Mouse (Mus musculus) skeletal muscle tissue, adult 2 months (tissue): ENCODE measurements at regions not wholly inside any gene's neighbourhood (a gene's known extent, or its start where the extent isn't known, plus 50 kb on each side); places are given as distances from the start of the nearest gene placed in this dataset.
A peak's percentile ranks its signal among the peaks of the same experiment; 100 is the strongest.

Experiments used
- DNase-seq: peaks from one replicate; pipeline ENCODE4 v3.0.0-alpha.2; 2012; ENCODE audit warnings: low read depth, low spot score

DNA sequence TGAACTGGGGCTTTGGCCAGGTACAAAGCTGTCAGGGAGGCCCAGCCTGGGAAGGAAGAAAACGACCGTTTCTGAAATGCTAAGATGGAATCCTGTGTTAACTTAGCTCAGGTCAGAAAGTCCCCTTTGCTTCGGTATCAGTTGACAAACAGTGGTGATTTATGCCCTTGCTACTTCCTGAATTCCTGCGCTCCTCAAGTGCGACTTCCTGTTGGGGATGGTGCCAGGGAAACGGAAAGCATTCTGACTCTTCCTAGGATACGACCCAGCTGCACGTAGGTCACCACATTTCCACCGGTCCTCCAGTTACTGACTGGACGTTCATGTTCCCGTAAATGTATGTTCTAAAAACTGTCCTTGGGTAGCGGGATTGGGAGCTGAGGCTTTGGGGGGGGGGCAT is 161.0 kb downstream of the Hibadh start:
- no peak for DNase-seq

DNA sequence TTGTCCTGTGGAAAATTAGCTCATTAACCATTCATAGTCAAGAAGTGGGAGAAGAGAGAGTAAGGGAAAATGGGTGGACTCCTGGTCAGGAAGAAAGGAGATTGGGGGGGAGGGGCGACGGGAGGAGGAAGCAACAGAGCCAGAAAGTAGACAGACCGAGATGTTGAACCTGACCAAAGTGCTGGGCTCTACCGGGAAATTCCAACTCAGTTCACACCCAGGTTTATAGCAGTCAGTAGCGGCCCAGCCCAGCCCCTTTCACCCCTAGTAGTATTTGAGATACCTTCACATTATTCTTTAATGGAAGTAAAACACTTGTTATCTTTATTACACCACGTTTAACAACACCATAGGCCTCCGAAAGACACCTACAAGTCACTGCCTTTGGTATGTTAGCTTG is 158.2 kb downstream of the Hibadh start:
- no peak for DNase-seq

DNA sequence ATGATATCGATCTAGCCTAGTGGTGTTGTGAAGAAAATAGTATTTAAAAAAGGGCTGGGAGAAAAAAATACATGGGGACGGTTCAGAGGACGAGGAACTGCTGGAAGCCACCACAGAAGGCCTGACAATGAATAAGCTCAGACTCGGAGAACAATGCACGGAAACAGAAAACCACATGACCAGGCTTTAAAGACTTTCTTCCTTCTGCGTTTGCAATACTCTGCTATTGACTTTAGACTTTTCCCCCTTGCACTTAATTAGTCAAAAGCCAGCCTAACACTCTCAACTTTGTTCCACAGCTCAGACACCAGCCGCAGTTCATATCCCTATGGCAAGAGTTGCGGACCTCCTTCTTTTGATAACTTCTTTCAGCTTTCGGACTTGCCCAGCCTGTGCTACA is 154.0 kb downstream of the Hibadh start:
- DNase-seq: no peak

DNA sequence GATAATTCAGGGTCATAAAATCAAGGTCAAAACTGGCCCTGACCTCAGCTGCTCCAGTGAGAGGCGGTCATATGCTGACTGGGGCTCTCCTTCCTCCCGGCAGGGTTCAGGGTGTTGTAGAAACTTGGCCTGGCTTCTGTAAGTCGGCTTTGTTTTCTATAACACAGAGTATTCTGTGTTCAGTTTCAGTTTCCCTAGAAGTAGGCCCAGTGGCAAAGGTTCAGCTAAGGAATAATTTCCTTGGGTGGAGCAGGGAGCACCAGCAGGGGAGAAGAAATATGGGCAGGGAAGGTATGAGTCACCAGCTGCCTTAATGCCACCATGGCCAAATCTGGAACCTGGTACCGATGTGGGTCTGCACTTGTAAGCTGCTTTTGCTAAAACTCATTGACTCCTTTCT is 153.5 kb downstream of the Hibadh start:
- peak; percentile 25 for DNase-seq

DNA sequence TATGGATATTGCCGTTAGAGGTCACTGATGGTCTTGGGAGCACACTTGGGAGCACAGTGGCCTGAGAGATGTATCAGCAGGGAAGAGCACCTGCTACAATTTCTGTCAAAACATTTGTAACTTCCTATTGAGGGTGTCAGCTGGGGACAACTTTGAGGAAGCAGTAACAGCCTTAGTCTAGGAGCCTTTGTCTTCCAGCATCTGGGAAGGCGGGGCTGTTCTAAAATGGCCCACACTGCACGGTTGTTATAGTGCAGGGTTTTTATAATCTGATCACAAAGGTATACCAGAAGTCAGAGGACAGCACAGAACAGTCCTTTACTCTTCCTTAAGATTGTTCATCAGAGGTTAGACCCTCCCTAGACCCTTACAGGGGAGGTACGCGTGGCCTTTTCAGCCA is 152.3 kb downstream of the Hibadh start:
- no peak for DNase-seq

DNA sequence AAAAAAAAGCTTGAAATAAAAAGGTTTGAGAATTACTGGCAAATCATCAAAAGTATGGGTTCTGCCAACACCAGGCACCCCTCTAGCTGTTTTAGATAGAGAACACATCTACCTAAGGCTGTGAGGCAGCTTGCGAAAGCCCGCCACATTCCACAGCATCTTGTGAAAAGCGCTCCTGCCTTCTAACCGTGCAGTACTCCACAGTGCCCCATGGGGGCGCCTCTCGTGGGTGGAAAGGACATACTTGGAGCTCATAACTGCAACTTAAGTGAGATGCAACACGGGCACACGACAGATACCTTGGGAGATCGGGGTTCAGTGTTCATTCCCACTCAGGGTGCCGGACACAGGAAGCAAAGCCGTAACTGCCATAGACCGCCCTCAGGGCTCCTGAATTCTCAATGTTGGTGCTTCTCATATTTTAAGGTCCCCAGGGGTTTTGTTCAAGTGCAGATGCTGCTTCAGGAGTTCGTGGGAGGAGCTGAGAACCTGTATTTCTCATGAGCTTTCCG is 149.9 kb downstream of the Hibadh start:
- DNase-seq: no peak

DNA sequence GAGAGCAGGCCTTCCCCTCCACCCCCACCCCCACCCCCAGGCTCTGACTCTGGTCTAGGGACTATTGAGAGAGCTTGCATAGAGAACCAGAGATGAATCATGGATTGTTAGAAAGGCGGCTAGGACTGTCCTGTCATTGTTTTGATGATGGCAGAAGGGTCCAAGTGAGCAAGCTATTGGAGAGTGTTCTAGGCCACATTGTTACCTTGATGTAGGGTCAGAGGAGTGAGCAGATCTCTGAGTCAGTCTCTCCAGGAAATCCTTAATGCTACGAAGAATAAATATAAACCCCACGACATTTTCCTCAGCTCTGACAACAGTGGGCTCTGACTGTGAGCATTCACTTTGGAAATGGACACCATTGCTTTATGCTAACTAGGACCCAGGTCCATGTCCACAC is 144.9 kb downstream of the Hibadh start:
- DNase-seq: no peak

DNA sequence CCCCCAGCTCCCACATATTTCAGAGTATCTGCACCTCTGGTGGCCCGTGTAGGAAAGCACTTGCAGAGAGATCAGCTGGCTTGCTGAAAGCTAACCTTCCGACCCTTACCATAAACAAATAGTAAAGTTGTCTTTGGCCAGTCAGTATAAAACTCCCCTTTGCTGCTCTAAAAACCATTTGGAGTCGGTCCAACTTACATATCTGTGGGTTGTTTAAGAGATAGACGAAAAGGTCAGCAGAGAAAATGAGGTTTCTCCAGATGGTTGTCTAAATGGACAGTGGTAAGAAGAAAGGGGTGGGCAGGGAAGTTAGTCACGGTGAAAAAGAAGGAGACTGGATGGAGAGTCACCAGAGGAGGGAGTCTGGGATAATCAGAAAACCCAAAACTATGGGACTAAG is 144.3 kb downstream of the Hibadh start:
- no peak for DNase-seq
